Mouse (Mus musculus): ENCODE results near the gene Unc5a. TPM values are rescaled to one million over a fixed set of nuclear protein-coding genes. Genes with fewer than 3 reads are reported as not detected.

The Unc5a gene
- 0.79 and 1.4 TPM in 2 replicates for polyA plus RNA-seq (2011; ENCODE audit: insufficient read depth, insufficient read length, low replicate concordance, missing spikeins)

- H3K4me1 ChIP-seq (ENCODE audit: control insufficient read depth, insufficient read depth, low read length): no peaks in the 10 kb centered on the region; the same call in none of the 2 replicates
- H3K4me3 ChIP-seq (replicated peaks; ENCODE audit: control insufficient read depth, low read depth, low read length): peak within 1 kb of the TSS; percentile 38
- TF ChIP-seq CTCF (IDR thresholded peaks at IDR 0.05; ENCODE audit: control insufficient read depth, insufficient read depth, low read length) (no peak), POLR2A (IDR thresholded peaks at IDR 0.05; ENCODE audit: borderline replicate concordance, control insufficient read depth, low read depth, low read length) (no peak)
- 5% methylated on average over 78 of the region's 91 CpGs for WGBS
- no peak within 1 kb of the TSS; the same call in 1 of the 2 replicates for H3K27ac ChIP-seq (ENCODE audit: control insufficient read depth, insufficient read depth, low read depth, low read length, poor library complexity)
Observed at GRCm38 (mm10) chr13:54948531-54949493, at the start of gene Unc5a. Unc5a (plus strand) TSS chr13:54949411.

- no peak overlapping the region for H3K27ac ChIP-seq (ENCODE audit: control insufficient read depth, insufficient read depth, low read depth, low read length, poor library complexity)
- no peak overlapping the region for H3K4me3 ChIP-seq (replicated peaks; ENCODE audit: control insufficient read depth, low read depth, low read length)
- 7% methylated on average over 17 of the region's 17 CpGs for WGBS
- no peaks in the 10 kb centered on the region for H3K4me1 ChIP-seq (ENCODE audit: control insufficient read depth, insufficient read depth, low read length)
- no peak for TF ChIP-seq POLR2A (IDR thresholded peaks at IDR 0.05; ENCODE audit: borderline replicate concordance, control insufficient read depth, low read depth, low read length)
- no peak for TF ChIP-seq CTCF (IDR thresholded peaks at IDR 0.05; ENCODE audit: control insufficient read depth, insufficient read depth, low read length)
Observed at GRCm38 (mm10) chr13:54912053-54912452, 37.2 kb upstream of the Unc5a start.

- H3K4me3 ChIP-seq (replicated peaks; ENCODE audit: control insufficient read depth, low read depth, low read length): no peak overlapping the region
- H3K27ac ChIP-seq (ENCODE audit: control insufficient read depth, insufficient read depth, low read depth, low read length, poor library complexity): no peak overlapping the region
- H3K4me1 ChIP-seq (ENCODE audit: control insufficient read depth, insufficient read depth, low read length): no peaks in the 10 kb centered on the region
- WGBS: 24% methylated on average over 16 of the region's 16 CpGs
- TF ChIP-seq POLR2A (IDR thresholded peaks at IDR 0.05; ENCODE audit: borderline replicate concordance, control insufficient read depth, low read depth, low read length) (no peak), CTCF (IDR thresholded peaks at IDR 0.05; ENCODE audit: control insufficient read depth, insufficient read depth, low read length) (no peak)
Observed at GRCm38 (mm10) chr13:54912894-54913621, 36.2 kb upstream of the Unc5a start.

- 23% methylated on average over 5 of the region's 5 CpGs for WGBS
Observed at GRCm38 (mm10) chr13:54916644-54917043, 32.6 kb upstream of the Unc5a start.

GRCm38 (mm10) chr13:54918910-54919309, 30.3 kb upstream of the Unc5a start:
- no peaks in the 10 kb centered on the region for H3K4me1 ChIP-seq (ENCODE audit: control insufficient read depth, insufficient read depth, low read length)
- no peak overlapping the region for H3K27ac ChIP-seq (ENCODE audit: control insufficient read depth, insufficient read depth, low read depth, low read length, poor library complexity)
- H3K4me3 ChIP-seq (replicated peaks; ENCODE audit: control insufficient read depth, low read depth, low read length): no peak overlapping the region
- 3% methylated on average over 8 of the region's 8 CpGs for WGBS
- TF ChIP-seq CTCF (IDR thresholded peaks at IDR 0.05; ENCODE audit: control insufficient read depth, insufficient read depth, low read length) (no peak), POLR2A (IDR thresholded peaks at IDR 0.05; ENCODE audit: borderline replicate concordance, control insufficient read depth, low read depth, low read length) (no peak)

More at GRCm38 (mm10) chr13:54916644-54917043, 32.6 kb upstream of the Unc5a start:
- H3K4me1 ChIP-seq (ENCODE audit: control insufficient read depth, insufficient read depth, low read length): no peaks in the 10 kb centered on the region
- H3K4me3 ChIP-seq (replicated peaks; ENCODE audit: control insufficient read depth, low read depth, low read length): no peak overlapping the region
- no peak for TF ChIP-seq POLR2A (IDR thresholded peaks at IDR 0.05; ENCODE audit: borderline replicate concordance, control insufficient read depth, low read depth, low read length)
- no peak for TF ChIP-seq CTCF (IDR thresholded peaks at IDR 0.05; ENCODE audit: control insufficient read depth, insufficient read depth, low read length)
- no peak overlapping the region for H3K27ac ChIP-seq (ENCODE audit: control insufficient read depth, insufficient read depth, low read depth, low read length, poor library complexity)

GRCm38 (mm10) chr13:54919666-54920065, 29.5 kb upstream of the Unc5a start:
- Histone ChIP-seq H3K4me3 (replicated peaks; ENCODE audit: control insufficient read depth, low read depth, low read length) (no peak overlapping the region), H3K4me1 (ENCODE audit: control insufficient read depth, insufficient read depth, low read length) (no peaks in the 10 kb centered on the region), H3K27ac (ENCODE audit: control insufficient read depth, insufficient read depth, low read depth, low read length, poor library complexity) (no peak overlapping the region)
- 55% methylated on average over 5 of the region's 5 CpGs for WGBS
- TF ChIP-seq CTCF (IDR thresholded peaks at IDR 0.05; ENCODE audit: control insufficient read depth, insufficient read depth, low read length) (no peak), POLR2A (IDR thresholded peaks at IDR 0.05; ENCODE audit: borderline replicate concordance, control insufficient read depth, low read depth, low read length) (no peak)

- no peak overlapping the region for H3K4me3 ChIP-seq (replicated peaks; ENCODE audit: control insufficient read depth, low read depth, low read length)
- H3K4me1 ChIP-seq (ENCODE audit: control insufficient read depth, insufficient read depth, low read length): no peaks in the 10 kb centered on the region
- TF ChIP-seq POLR2A (IDR thresholded peaks at IDR 0.05; ENCODE audit: borderline replicate concordance, control insufficient read depth, low read depth, low read length) (no peak), CTCF (IDR thresholded peaks at IDR 0.05; ENCODE audit: control insufficient read depth, insufficient read depth, low read length) (no peak)
- 60% methylated on average over 9 of the region's 9 CpGs for WGBS
- H3K27ac ChIP-seq (ENCODE audit: control insufficient read depth, insufficient read depth, low read depth, low read length, poor library complexity): no peak overlapping the region
Observed at GRCm38 (mm10) chr13:54921700-54922099, 27.5 kb upstream of the Unc5a start.

GRCm38 (mm10) chr13:54923705-54924104, 25.5 kb upstream of the Unc5a start:
- no peak for TF ChIP-seq POLR2A (IDR thresholded peaks at IDR 0.05; ENCODE audit: borderline replicate concordance, control insufficient read depth, low read depth, low read length)
- no peak for TF ChIP-seq CTCF (IDR thresholded peaks at IDR 0.05; ENCODE audit: control insufficient read depth, insufficient read depth, low read length)

More at GRCm38 (mm10) chr13:54923705-54924104, 25.5 kb upstream of the Unc5a start:
- 79% methylated on average over 2 of the region's 2 CpGs for WGBS
- no peaks in the 10 kb centered on the region for H3K4me1 ChIP-seq (ENCODE audit: control insufficient read depth, insufficient read depth, low read length)
- no peak overlapping the region for H3K4me3 ChIP-seq (replicated peaks; ENCODE audit: control insufficient read depth, low read depth, low read length)
- H3K27ac ChIP-seq (ENCODE audit: control insufficient read depth, insufficient read depth, low read depth, low read length, poor library complexity): no peak overlapping the region

All from bone marrow, adult 2 months (tissue).